Mouse (Mus musculus) hindbrain, embryonic 11.5 days (tissue): ENCODE data around the gene Taar8c. TPM values are rescaled to one million over a fixed set of nuclear protein-coding genes. Genes with fewer than 3 reads are reported as not detected.
A peak's percentile ranks its signal among the peaks of the same experiment; 100 is the strongest.
"Not testable (repeated sequence)": the region's sequence is repeated elsewhere in the genome, so short reads cannot be mapped to it uniquely, and the experiment has no call there.

Experiments used
- ATAC-seq: fragments of 200-750 bp; cut with Nextera tagmentation; 2 replicates; pipeline ENCODE4 v1.8.0; 2017; ENCODE audit warnings: mild to moderate bottlenecking, moderate TSS enrichment, moderate library complexity; ENCODE audit not compliant: low FRiP score
- DNase-seq: peaks from one replicate; pipeline ENCODE4 v3.0.0-alpha.2; 2015; ENCODE audit warnings: low spot score
- H3K27ac ChIP-seq: fragments of 300-500 bp; sonication (generic); 2 replicates; pipeline ENCODE4 v1.5.1; 2014; ENCODE audit warnings: mild to moderate bottlenecking, low read depth, low read length
- H3K27me3 ChIP-seq: fragments of 300-500 bp; sonication (generic); 2 replicates; pipeline ENCODE4 v1.6.1; 2014; ENCODE audit warnings: mild to moderate bottlenecking, low read length, moderate library complexity, mixed read lengths; ENCODE audit not compliant: control insufficient read depth, insufficient read depth
- H3K36me3 ChIP-seq: fragments of 300-500 bp; sonication (generic); 2 replicates; pipeline ENCODE4 v1.6.1; 2014; ENCODE audit warnings: mild to moderate bottlenecking, low read length, moderate library complexity, mixed read lengths; ENCODE audit not compliant: control insufficient read depth, insufficient read depth
- H3K4me1 ChIP-seq: fragments of 300-500 bp; sonication (generic); replicated peaks from 2 replicates; pipeline ENCODE4 v1.6.1; 2014; ENCODE audit warnings: low read length, mixed read lengths; ENCODE audit not compliant: control insufficient read depth, insufficient read depth
- H3K4me2 ChIP-seq: fragments of 300-500 bp; sonication (generic); replicated peaks from 2 replicates; pipeline ENCODE4 v1.6.1; 2014; ENCODE audit warnings: mild to moderate bottlenecking, low read depth, low read length
- H3K4me3 ChIP-seq: fragments of 300-500 bp; sonication (generic); 2 replicates; pipeline ENCODE4 v1.5.1; 2014; ENCODE audit warnings: low read depth, low read length
- H3K9ac ChIP-seq: fragments of 300-500 bp; sonication (generic); 2 replicates; pipeline ENCODE4 v1.6.1; 2014; ENCODE audit warnings: low read depth, low read length
- H3K9me3 ChIP-seq: fragments of 300-500 bp; sonication (generic); 2 replicates; pipeline ENCODE4 v1.6.1; 2016; ENCODE audit warnings: low read length; ENCODE audit not compliant: control insufficient read depth
- WGBS: fragments of 180-500 bp; shearing (Covaris S2); extraction: QIAGEN DNeasy Blood & Tissue Kit; methylation state at CpG from one replicate; pipeline ENCODE4 v1.1.7; 2014; 5-methylcytosine and 5-hydroxymethylcytosine counted together
- polyA plus RNA-seq: library from polyadenylated mRNA; unstranded; fragments of >200 nt; fragmentation: Nextera tagmentation; extraction: Ambion mirVana; gene quantifications from 2 replicates; pipeline ENCODE4 v1.2.1, GENCODE M21; 2014

Gene Taar8c
- polyA plus RNA-seq, 1 experiment from 2014 or later = not detected

GRCm38 (mm10) chr10:24131451-24132262 is 29.9 kb upstream of the Taar8c start:
- Histone ChIP-seq H3K9me3 (no peaks in the 10 kb centered on the region), H3K9ac (no peak overlapping the region), H3K27me3 (no peaks in the 10 kb centered on the region), H3K4me2 (no peak overlapping the region; the same call in 1 of the 2 replicates), H3K4me3 (no peak overlapping the region), H3K27ac (no peak overlapping the region), H3K4me1 (no peaks in the 10 kb centered on the region), H3K36me3 (no peaks in the 10 kb centered on the region)
- peak; percentile 76; the same call in 1 of the 2 replicates for ATAC-seq
- 26% methylated on average over 9 of the region's 9 CpGs for WGBS
- peak; percentile 83 for DNase-seq

DNA sequence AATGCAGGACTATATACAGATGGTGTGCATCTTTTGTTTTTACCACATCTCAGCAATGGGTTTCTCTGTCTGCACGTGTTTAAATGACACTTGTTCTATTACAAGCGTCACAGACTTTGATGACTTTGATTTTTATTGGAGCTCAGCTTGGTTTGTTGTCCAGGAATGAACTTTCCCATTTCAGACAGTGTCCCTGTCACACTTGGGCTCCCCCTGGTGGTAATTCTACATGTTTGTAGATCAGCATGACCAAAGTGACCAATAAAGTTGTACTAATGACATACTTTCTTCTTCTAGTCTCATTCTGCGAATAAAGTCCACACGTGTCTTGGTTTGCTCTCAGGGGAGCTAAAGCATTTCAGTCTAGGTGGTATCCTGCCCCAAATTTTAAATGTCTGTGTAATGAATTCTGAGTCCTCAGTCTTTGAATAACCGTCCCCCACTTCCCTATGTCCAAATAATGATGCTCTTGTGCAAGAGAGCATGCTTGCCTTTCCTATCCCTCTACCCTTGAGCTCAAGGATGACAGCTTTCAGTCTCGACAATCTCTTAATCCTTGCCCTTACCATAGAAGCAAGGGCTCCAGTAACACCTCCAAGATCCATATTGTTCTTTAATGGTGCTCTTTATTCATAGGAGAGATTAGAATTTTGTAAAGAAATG is 9.5 kb upstream of the Taar8c start:
- H3K4me1 ChIP-seq = no peaks in the 10 kb centered on the region
- no peak overlapping the region for H3K27ac ChIP-seq
- peak; percentile 80 for DNase-seq
- H3K36me3 ChIP-seq = no peaks in the 10 kb centered on the region
- H3K4me2 ChIP-seq = no peak overlapping the region
- no peaks in the 10 kb centered on the region for H3K9me3 ChIP-seq
- H3K27me3 ChIP-seq = no peaks in the 10 kb centered on the region
- no peak overlapping the region for H3K9ac ChIP-seq
- ATAC-seq = no peak
- WGBS = 54% methylated on average over 6 of the region's 6 CpGs
- H3K4me3 ChIP-seq = no peak overlapping the region

DNA sequence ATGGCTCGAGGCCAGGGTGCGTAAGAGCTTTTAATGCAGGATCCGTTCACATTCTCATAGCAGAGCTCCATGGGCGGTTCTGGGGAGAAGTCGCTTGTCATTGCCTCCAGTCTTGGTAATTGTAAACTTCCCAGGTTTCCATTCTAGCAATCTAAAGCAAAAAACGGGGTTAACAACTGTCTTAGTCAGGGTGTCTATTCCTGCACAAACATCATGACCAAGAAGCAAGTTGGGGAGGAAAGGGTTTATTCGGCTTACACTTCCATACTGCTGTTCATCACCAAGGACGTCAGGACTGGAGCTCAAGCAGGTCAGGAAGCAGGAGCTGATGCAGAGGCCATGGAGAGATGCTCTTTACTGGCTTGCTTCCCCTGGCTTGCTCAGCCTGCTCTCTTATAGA is 7.7 kb upstream of the Taar8c start, which contains the start of gene Taar9:
TSS of gene Taar9 (minus strand) at position 101 of the 400 bp plus-strand sequence.
- not testable (repeated sequence) for DNase-seq, H3K4me1 ChIP-seq, H3K36me3 ChIP-seq, H3K4me2 ChIP-seq, H3K9ac ChIP-seq, H3K4me3 ChIP-seq, H3K27ac ChIP-seq, ATAC-seq, H3K27me3 ChIP-seq, H3K9me3 ChIP-seq
- WGBS = 80% methylated on average over 8 of the region's 8 CpGs

DNA sequence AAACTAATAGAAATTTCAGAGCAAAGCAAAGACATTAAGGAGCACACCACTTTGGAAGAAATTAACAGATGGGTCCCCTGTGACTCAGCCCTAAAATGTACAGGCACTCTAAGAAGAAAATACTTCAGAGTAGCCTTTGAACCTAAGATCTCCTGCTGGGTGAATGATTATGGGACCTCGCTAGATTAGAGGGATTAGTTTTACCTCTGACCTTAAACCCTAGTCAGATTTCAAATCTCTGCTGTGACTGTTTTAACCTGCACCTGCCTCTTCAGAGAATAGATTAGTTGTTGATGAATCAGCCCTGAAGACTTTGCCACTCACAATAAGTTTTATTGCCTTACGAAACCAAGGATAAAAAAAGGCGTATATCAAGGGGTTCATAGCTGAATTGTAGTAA is 6.5 kb upstream of the Taar8c start:
- H3K4me1 ChIP-seq = no peaks in the 10 kb centered on the region
- H3K27ac ChIP-seq = no peak overlapping the region
- no peaks in the 10 kb centered on the region for H3K27me3 ChIP-seq
- no peak overlapping the region for H3K4me3 ChIP-seq
- H3K9me3 ChIP-seq = no peaks in the 10 kb centered on the region
- DNase-seq (no peak), ATAC-seq (no peak)
- 63% methylated on average over 3 of the region's 3 CpGs for WGBS
- H3K4me2 ChIP-seq = no peak overlapping the region
- H3K36me3 ChIP-seq = no peaks in the 10 kb centered on the region
- no peak overlapping the region for H3K9ac ChIP-seq

DNA sequence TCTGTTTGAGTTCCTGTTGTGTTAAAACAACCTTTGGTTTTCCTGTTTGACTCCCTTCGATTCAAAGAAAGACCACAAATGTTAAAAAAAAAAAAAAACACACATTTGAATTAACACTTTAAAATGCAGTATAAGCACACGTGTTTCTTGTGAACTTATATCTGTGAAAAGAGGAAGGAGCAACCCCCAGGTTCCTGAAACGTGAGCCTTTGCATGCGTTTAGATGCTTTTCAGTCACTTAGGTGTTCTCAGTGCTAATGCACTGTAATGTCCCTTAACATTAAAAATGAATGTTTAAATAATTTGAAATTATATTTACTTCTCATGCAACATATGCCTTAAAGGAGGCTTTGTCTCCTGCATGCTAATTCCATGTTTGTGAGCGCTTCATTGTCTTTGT is 6.0 kb upstream of the Taar8c start:
- Histone ChIP-seq H3K9me3 (no peaks in the 10 kb centered on the region), H3K4me3 (no peak overlapping the region), H3K4me1 (no peaks in the 10 kb centered on the region), H3K9ac (no peak overlapping the region), H3K27me3 (no peaks in the 10 kb centered on the region), H3K4me2 (no peak overlapping the region), H3K36me3 (no peaks in the 10 kb centered on the region), H3K27ac (no peak overlapping the region)
- 61% methylated on average over 5 of the region's 5 CpGs for WGBS
- no peak for ATAC-seq
- no peak for DNase-seq

DNA sequence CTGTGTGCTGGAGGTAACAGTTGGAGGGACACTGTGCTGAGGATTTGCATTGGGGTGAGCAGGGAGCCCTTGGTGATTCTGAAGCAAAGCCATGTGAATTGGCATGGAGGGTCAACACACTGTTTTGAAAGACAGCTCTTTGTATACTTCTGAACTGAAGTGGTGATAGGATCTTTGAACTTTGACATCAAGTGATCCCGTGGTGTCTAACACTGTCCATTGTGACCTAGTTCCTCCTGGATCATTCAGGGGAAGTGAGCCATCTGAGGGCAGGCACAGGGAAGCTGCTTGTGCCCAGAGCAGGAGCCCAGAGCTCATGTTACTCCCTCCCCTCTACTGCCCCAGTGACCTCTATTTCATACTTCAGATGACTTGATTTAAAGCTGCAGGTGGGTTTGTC is 1.6 kb upstream of the Taar8c start:
- not testable (repeated sequence) for H3K9ac ChIP-seq, H3K4me2 ChIP-seq, H3K36me3 ChIP-seq, ATAC-seq, H3K27ac ChIP-seq, H3K4me3 ChIP-seq, H3K9me3 ChIP-seq, H3K4me1 ChIP-seq, H3K27me3 ChIP-seq, DNase-seq
- 28% methylated on average over 1 of the region's 1 CpGs for WGBS

DNA sequence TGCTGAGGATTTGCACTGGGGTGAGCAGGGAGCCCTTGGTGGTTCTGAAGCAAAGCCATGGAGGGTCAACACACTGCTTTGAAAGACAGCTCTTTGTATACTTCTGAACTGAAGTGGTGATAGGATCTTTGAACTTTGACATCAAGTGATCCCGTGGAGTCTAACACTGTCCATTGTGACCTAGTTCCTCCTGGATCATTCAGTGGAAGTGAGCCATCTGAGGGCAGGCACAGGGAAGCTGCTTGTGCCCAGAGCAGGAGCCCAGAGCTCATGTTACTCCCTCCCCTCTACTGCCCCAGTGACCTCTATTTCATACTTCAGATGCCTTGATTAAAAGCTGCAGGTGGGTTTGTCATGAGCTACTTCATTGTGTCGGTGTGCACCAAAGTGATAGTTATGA is 4.7 kb downstream of the Taar8c start:
- not testable (repeated sequence) for H3K36me3 ChIP-seq, H3K4me1 ChIP-seq, DNase-seq, H3K4me2 ChIP-seq, H3K4me3 ChIP-seq, H3K27ac ChIP-seq, H3K9me3 ChIP-seq, H3K9ac ChIP-seq, H3K27me3 ChIP-seq, ATAC-seq
- 50% methylated on average over 2 of the region's 2 CpGs for WGBS

- 83% methylated on average over 2 of the region's 2 CpGs for WGBS
- Histone ChIP-seq H3K27me3 (no peaks in the 10 kb centered on the region), H3K4me1 (no peaks in the 10 kb centered on the region), H3K36me3 (no peaks in the 10 kb centered on the region), H3K4me3 (no peak within 1 kb of the TSS), H3K9me3 (no peaks in the 10 kb centered on the region), H3K4me2 (no peak within 1 kb of the TSS), H3K9ac (no peak within 1 kb of the TSS), H3K27ac (no peak within 1 kb of the TSS)
- ATAC-seq (no peak), DNase-seq (no peak)
Observed at GRCm38 (mm10) chr10:24092194-24092593, 9.5 kb downstream of the Taar8c start, which contains the start of gene Taar8b. Gene Taar8b (minus strand): TSS chr10:24092294.

GRCm38 (mm10) chr10:24087168-24087567 is 14.5 kb downstream of the Taar8c start:
- 80% methylated on average over 2 of the region's 2 CpGs for WGBS

More at GRCm38 (mm10) chr10:24087168-24087567, 14.5 kb downstream of the Taar8c start:
- no peak overlapping the region for H3K27ac ChIP-seq
- H3K4me1 ChIP-seq = no peaks in the 10 kb centered on the region
- no peak overlapping the region for H3K4me3 ChIP-seq
- H3K4me2 ChIP-seq = no peak overlapping the region
- ATAC-seq = no peak
- DNase-seq = no peak
- no peak overlapping the region for H3K9ac ChIP-seq
- no peaks in the 10 kb centered on the region for H3K9me3 ChIP-seq
- H3K36me3 ChIP-seq = no peaks in the 10 kb centered on the region
- no peaks in the 10 kb centered on the region for H3K27me3 ChIP-seq
